Mouse (Mus musculus) MN1 (cell line): Measurements from ENCODE around the gene Clk3.

Experiments used
- DNase-seq: peaks from one replicate; pipeline ENCODE4 v3.0.0-alpha.2; 2016; ENCODE audit warnings: low spot score

Gene Clk3

GRCm38 (mm10) chr9:57765364-57766351 is at the start of gene Clk3:
Gene Clk3 (minus strand): TSS chr9:57765860.
- peak; percentile 89 for DNase-seq

GRCm38 (mm10) chr9:57814866-57815265 is 49.2 kb upstream of the Clk3 start:
- no peak for DNase-seq

DNA sequence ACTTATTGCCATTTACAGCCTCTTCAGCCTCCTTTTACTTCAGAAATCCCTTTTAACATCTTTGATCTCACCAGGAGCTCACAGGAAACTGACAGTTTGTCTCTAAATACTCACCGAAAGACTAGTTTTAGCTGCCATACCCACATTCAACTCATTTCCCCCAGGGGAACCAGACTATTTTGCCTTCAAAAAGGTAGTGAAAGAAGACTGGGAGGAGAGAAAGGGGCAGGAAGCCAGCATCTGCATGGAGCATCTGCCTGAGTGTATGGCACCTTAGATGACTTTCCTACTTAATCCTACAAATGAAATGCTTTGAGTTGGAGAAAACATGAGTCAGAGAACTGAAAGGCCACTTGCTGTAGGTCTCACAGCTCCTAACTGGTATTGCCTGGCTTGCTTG is 48.4 kb upstream of the Clk3 start:
- no peak for DNase-seq

DNA sequence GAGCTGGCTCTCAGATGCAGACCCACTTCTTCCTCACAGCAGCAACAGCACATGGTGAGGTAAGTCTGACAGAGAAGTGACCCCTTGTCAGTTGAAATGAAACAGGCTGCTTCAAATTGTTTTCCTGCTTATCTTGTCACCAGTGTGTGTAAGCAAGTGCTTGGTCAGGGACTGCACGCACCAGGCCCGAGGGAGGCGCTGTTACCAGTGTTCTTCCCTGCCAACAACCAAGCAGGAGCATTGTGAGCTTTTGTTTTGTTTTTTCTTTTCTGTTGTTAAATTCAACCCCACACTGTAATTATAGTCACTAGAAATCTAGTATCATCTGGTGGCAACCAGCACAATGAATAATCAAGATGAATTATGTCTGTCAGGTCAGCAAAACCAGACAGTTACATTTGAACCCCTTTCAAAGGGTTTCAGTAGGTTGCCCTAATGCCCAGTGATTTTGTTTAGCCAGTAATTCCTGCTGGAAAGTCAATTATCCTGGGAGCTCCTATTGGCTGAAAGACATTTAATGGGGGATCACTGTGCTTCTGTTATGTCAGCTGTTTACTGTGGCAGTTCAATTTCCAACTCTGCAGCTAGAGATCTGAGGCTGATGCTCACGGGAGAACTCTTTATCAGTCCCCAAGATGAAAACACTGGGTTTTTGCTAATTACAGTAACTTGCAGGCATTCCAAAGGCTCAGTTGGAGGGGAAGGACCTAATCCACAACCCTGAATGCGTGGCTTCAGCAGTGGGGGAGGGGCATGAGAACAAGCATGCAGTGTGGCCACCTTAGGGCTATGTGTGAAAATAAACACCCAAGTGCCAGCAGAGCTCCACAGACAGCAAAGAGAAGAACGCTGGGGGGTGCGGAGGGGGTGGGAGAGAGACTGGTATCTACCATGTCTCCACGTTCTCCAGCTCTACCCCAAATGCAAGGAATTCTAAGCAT is 46.4 kb upstream of the Clk3 start:
- DNase-seq = no peak

DNA sequence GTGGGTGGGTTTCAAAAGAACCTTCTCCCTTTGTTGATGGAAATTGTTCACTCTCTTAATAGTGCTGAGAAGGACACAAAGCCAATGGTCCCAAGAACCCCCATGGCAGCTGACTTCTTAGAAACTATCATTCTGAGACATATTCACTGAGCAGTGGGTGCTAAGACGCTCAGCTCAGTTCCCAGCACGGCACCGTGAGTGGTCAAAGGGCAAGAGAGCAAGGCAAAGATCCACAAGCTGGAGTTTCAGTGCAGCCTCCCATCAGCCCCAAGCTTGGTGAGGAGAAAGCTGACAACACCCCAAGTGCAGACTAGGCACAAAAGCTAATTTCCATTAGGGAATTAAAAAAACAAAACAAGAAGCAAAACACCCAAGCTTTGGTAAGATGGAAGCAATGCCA is 45.0 kb upstream of the Clk3 start:
- DNase-seq = no peak

GRCm38 (mm10) chr9:57808771-57809310 is 43.2 kb upstream of the Clk3 start:
- no peak for DNase-seq

GRCm38 (mm10) chr9:57807174-57807651 is 41.6 kb upstream of the Clk3 start:
- no peak for DNase-seq

DNA sequence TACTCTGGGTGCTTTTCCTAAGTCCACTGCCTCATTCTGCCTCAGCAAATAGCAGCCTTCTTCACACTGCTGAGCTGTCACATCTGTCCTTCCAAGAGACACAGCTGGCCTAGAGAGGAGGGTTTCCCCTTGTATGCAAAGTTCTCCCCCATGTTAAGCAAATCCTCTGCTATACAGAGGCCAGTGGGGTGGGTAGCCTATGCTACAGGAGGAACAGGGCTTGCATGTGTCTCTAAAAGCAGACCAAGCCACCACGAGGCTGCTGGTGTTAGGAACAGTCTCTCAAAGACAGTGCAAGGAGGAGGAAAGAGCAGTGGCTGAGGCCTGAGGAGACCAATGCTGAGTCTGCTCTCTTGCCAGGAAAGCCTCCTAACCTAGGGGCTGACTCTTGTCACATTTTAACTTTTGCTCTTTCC is 40.4 kb upstream of the Clk3 start:
- DNase-seq = no peak

DNA sequence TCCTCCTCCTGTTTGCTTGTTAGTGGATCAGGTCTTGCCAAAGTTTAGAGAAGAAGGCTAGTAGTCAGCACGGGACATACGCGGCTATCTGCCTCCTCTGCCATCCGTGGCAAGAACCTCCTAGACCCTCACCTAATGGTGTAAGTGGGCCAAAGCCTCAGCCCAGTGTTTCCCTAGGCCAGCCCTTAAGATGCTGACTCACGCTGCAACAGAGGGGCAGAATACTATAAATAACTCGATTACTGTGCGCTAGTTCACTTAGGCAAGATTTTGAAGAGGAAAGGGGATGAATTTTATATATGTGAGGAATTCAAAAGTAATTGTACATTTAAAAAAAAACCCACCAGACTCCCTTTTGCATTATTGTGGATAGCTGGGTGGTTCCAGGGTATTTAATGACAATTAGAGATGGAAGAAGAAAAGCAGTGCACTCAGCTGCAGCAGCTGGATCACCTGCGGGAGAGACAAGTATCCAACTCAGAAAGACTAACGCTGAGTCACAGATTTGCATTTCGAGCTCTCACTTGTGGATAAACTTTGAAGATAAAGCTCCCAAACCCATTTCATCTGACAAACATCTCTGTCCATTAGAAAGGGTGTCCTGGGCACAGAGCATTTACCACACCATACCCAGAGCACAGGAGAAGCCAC is 39.6 kb upstream of the Clk3 start:
- peak; percentile 54 for DNase-seq

DNA sequence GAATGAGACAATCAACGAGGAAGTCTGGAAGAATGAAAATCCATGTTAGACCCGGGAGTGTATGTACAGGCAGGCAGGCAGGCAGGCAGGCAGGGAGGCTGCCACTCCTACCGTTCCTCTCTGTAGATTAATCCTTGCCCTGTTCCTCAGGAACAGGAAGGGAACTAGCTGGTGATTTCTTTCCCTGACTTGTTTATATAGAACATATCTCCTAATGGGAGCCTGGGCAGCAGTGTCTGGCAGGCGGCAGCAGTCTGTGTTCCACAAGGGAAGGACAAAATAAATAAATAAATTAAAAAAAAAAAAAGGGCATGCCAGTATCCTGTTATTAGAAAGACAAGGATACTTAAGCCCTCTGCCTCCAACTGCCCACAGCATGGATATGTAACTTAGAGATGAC is 38.2 kb upstream of the Clk3 start:
- DNase-seq = no peak

DNA sequence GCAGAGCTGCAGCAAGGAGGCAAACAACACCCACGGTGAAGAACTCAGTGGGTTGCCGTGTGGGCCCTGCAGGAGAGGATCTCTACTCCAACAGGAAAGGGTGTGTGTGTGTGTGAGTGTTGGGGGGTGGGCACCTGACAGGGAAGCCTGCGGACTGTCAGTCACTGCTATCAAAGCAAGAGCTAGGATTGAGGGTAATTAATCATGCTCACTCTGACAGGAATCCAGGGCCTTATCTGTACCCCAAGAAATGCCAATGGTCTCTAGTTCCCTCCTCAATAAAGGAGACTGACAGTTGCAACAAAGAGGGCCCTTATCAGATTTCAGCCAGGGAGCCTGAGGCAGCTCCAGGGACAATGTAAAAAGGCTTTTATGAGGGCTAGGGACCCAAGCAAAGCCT is 37.4 kb upstream of the Clk3 start:
- DNase-seq = no peak

DNA sequence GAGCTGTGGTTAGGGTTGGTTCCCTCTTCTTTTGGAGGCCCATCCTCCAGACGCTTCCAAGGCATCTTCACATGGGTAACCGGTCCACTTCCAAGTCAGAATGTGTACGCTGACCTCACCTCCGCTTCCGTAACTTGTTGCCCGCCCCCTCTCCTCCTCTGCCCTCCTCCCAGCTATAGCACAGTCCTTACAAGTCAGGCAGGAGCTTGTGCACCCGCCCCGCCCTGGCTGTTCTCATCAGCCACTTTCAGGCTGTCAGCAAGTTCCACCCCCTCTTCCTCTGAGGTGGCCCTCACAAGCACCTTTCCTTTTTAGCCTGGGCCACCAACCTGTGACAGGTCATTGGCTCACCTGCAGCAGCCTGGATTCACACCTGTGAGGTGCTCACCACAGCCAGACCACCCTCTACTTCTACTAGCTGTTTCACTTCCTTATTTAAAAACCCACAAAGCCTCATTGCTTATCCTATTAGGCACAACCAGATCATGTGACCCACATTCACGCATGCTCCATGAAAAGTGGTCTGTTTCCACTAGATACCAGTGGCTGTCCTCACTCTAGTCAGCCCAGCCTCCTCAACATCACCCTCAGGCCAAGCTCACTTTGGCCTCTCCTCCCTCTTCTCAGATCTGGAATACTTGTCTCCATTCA is 34.8 kb upstream of the Clk3 start:
- DNase-seq = no peak

DNA sequence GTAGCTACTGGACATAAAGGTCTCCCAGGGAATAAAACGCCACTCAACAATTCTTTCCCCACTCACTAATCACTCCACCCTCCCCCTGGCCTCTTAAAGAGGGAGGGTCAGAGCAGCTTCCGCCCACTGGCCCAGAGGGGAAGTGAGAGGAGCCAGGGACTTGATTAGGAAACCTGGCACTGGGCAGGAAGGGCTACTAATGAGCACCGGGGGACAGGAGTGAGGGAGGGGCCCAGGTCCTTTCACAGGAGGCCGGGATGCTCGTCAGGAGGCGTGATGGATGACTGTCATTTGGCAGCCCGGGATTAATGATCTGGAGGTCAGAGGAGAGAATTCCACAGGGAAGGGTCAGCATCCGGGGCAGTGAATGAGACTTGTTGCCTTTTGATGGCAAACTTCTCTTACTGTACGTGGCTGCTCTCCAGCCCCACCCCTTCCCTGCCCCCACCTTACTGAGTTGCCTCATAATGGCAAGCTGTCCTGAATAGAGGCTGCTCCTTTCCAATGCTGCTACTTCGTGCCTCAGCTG is 33.1 kb upstream of the Clk3 start:
- DNase-seq = no peak

DNA sequence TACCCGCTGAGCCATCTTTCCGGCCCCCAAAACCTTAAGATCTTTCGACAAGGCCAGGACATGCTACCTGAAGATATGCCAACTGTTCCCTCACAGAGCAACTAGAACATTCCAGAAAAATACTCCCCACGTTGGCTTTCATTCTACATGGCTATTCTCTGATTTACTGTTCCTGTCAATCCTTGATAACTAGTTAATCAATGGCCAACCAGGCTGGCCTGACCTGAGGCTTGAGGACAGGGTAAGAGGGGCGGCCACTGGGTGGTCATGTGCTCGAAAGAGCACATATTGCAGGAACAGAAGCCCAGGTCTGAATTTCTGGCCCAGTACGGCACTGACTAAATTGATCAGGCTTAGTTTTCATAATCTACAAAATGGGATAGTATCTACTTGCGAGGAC is 31.8 kb upstream of the Clk3 start:
- no peak for DNase-seq

DNA sequence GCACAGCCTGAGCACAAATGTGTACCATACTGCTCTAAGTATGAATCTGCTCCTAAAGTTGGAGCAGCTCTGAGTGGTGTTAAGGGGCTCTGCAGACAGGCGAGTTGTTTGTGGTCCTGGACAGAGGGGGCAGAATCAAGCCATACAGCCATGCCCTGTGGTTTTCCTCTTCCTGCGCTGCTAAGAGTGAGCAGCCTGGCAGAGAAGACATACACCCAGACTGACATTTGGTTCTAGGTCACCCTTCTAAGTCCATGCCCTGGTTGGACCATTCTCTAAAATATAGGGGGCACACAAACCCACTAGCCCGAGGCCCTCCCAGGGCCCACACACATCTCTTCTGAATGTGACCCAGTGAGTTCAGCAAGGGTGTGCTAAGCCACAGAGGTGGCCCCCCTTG is 24.1 kb upstream of the Clk3 start:
- no peak for DNase-seq

GRCm38 (mm10) chr9:57782656-57783055 is 17.0 kb upstream of the Clk3 start:
- DNase-seq = no peak

GRCm38 (mm10) chr9:57775736-57776135 is 10.1 kb upstream of the Clk3 start:
- DNase-seq = no peak

DNA sequence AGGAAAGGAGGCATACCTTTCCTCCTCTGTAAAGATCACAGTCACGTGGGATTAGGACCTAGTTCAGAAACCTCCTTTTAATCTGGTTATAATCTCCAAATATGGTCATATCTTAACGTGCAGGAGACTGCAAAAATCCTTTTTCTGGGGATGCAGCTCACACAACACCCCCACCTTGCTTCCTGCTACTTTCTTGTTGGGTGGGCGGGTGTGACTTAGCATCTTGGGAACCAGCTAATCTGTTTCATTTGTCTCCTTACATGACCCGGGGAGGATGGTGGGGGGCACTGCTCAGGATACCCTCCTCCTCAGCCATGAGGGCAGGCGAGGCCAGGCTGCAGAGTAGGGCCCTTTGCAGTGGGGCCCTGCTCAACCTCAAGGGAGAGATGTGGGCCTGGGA is 9.4 kb upstream of the Clk3 start:
- no peak for DNase-seq

GRCm38 (mm10) chr9:57774168-57774567 is 8.5 kb upstream of the Clk3 start:
- DNase-seq = no peak

- no peak for DNase-seq
These were observed 8.1 kb upstream of the Clk3 start for GRCm38 (mm10) chr9:57773754-57774153.

DNA sequence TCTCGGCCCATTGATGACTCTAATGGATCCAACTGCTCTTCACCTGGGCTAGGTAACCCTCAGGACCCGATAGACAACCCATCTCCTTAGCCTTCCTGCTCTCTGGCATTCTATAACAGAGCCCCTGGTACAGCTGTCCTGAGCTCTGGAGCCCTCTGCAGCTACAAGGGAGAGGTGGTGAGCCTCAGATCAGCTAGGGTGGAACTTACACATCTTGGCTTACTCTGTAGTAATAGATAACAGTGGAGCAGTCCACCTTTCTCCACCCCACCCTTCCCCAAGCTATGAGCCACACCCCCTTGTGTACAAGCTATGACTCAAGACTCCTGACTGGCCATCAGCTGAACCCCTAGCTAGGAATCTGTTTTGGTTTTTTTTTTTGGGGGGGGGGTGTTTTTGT is 5.2 kb upstream of the Clk3 start:
- DNase-seq = no peak
